Mouse (Mus musculus) olfactory bulb, adult 2 months (tissue): ENCODE measurements around the gene Vdr. TPM values are rescaled to one million over a fixed set of nuclear protein-coding genes. Genes with fewer than 3 reads are reported as not detected.

Experiments
- H3K27ac ChIP-seq: fragments of 200-500 bp; 2 replicates; pipeline ENCODE4 v1.5.1; 2012; ENCODE audit warnings: low read depth, low read length; ENCODE audit not compliant: insufficient read depth
- H3K4me1 ChIP-seq: fragments of 200-500 bp; 2 replicates; pipeline ENCODE4 v1.6.1; 2012; ENCODE audit warnings: low read length; ENCODE audit not compliant: control insufficient read depth, insufficient read depth
- H3K4me3 ChIP-seq: fragments of 200-500 bp; 2 replicates; pipeline ENCODE4 v1.5.1; 2012; ENCODE audit warnings: mild to moderate bottlenecking, low read depth, low read length, moderate library complexity; ENCODE audit not compliant: insufficient read depth
- CTCF ChIP-seq: fragments of 200-500 bp; IDR thresholded peaks from 2 replicates; pipeline ENCODE4 v1.5.1; 2012; ENCODE audit warnings: low read depth, mild to moderate bottlenecking, low read length, moderate library complexity; ENCODE audit not compliant: insufficient read depth
- POLR2A ChIP-seq: fragments of 200-500 bp; IDR thresholded peaks from 2 replicates; pipeline ENCODE4 v1.6.1; 2012; ENCODE audit warnings: mild to moderate bottlenecking, low read depth, low read length, moderate library complexity; ENCODE audit not compliant: insufficient read depth
- WGBS: fragments of 180-500 bp; shearing (Covaris S2); methylation state at CpG from one replicate; pipeline ENCODE4 v1.1.7; 2018; 5-methylcytosine and 5-hydroxymethylcytosine counted together
- polyA plus RNA-seq: library from polyadenylated mRNA; stranded (reverse); fragments of >200 nt; gene quantifications from 2 replicates; pipeline ENCODE4 v1.2.4, GENCODE M21; 2012; ENCODE audit warnings: low replicate concordance; ENCODE audit not compliant: missing spikeins, insufficient read depth, insufficient read length

The Vdr gene
- polyA plus RNA-seq, 1 experiment = not detected

GRCm38 (mm10) chr15:97896861-97897654 is 13.4 kb downstream of the Vdr start:
- H3K27ac ChIP-seq = no peak overlapping the region
- H3K4me1 ChIP-seq = peaks cover 9% of the 10 kb centered on the region
- 52% methylated on average over 16 of the region's 16 CpGs for WGBS
- TF ChIP-seq CTCF (no peak), POLR2A (no peak)
- H3K4me3 ChIP-seq = no peak overlapping the region

DNA sequence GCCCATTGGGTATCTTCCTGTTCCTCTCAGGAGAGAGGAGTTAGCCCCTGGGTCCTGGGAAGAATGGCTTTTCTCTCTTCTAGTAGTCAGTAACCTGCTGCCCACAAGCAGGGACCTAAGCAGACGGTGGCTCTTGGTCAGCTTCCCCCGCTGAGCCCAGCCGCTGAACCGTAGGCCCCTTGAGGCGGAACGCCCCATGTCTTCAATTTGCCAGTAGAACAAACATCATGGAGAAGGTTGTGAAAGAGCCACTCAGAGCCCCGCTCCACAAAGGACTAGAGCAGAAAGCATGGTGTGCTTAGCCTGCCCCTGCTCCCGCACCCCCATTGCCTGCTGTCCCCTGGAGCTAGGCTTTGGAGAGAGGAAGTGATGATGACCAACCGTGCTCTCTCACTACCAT is 14.1 kb downstream of the Vdr start:
- 87% methylated on average over 9 of the region's 9 CpGs for WGBS
- no peak overlapping the region for H3K27ac ChIP-seq
- H3K4me1 ChIP-seq = peaks cover 9% of the 10 kb centered on the region
- TF ChIP-seq CTCF = no peak
- no peak for TF ChIP-seq POLR2A
- H3K4me3 ChIP-seq = no peak overlapping the region

DNA sequence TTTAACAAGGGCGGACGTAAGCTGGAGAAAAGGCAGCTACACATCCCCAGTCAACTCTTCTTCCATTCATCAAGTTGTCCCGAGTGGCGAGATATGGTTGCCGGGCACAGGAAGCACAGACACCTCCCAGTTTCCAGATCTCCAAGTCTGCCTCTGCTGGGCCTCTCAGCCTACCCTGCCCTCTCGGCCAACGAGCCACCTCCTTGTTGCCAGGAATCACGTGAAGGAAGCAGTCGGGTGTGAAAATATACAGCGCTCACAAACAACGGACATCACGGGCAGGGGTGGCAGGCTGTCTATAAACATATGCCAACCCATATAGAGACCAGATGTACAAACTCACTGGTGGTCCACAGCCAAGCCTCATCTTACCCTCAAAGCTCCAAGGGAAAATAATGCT is 14.6 kb downstream of the Vdr start:
- no peak overlapping the region for H3K27ac ChIP-seq

DNA sequence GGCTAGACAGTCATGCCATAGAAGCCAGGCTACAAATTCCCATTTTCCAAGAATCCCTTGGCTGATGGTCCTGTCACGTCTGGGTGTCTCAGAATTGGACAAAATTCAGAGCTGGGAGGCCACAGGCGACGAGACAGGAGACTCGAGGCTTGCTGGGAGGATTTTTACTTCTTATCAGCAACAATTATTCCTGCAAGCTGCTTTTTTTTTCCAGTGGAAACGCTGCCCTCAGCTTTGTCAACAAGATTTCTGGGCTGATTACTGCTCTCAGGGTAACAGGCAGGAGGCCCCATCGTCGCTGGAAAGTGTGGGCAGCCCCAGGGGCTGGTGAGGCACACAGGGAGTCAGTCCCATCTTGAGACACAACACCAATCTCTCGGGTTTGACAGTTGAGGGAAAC is 17.9 kb downstream of the Vdr start:
- WGBS = 63% methylated on average over 8 of the region's 8 CpGs
- no peak overlapping the region for H3K4me3 ChIP-seq
- TF ChIP-seq CTCF = no peak
- TF ChIP-seq POLR2A = no peak
- peaks cover 18% of the 10 kb centered on the region for H3K4me1 ChIP-seq
- no peak overlapping the region for H3K27ac ChIP-seq

More for the DNA sequence above, 14.6 kb downstream of the Vdr start:
- Histone ChIP-seq H3K4me3 (no peak overlapping the region), H3K4me1 (peaks cover 9% of the 10 kb centered on the region)
- TF ChIP-seq POLR2A (no peak), CTCF (no peak)
- 75% methylated on average over 12 of the region's 12 CpGs for WGBS

GRCm38 (mm10) chr15:97890450-97890849 is 20.0 kb downstream of the Vdr start:
- H3K27ac ChIP-seq = no peak overlapping the region
- no peak overlapping the region for H3K4me3 ChIP-seq
- TF ChIP-seq CTCF = no peak
- TF ChIP-seq POLR2A = no peak
- H3K4me1 ChIP-seq = peaks cover 9% of the 10 kb centered on the region; the same call in 1 of the 2 replicates
- 91% methylated on average over 10 of the region's 10 CpGs for WGBS

DNA sequence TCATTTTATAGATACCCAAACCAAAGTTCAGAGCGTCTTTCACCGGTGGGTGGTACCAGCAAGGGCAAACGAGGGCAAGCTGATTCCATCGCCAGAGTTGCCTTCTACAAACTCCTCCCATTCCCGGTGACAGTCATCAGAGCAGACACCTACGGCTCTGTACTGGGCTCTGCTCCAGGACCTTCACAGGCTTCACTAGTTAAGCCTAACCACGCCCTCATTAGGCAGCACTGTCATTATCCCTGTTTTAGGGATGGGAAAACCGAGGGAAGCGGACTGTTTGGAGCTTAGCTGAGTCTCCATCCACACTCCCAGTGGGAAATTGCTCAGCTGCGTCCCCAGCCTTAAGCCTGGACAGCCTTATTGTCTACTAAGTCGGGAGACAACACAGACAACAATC is 20.4 kb downstream of the Vdr start:
- peaks cover 9% of the 10 kb centered on the region for H3K4me1 ChIP-seq
- WGBS = 26% methylated on average over 11 of the region's 11 CpGs
- H3K27ac ChIP-seq = no peak overlapping the region
- no peak overlapping the region for H3K4me3 ChIP-seq
- TF ChIP-seq CTCF (no peak), POLR2A (no peak)

DNA sequence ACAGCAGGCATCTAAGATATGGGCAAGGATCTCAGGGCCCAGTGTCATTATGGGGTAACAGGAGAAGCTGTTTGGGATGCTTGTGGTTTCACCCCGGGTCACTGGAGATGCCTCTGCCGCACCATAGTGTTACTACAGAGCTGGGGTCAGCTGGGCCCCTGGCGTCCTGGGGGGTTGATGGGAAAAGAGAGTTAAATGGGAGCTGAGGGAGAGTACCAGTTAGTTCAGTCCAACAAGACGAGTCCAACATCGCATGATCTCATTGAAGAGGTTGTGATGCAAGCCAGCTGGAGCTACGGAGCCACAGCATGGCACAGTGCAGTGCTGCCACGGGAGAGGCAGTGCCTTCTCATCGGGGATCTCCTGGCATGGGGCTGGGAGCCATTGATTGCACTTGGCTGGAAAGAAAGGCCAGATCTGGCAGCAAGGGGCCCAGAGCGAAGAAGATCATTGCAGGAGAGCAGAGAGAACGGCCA is 22.9 kb downstream of the Vdr start:
- Histone ChIP-seq H3K4me3 (no peak overlapping the region), H3K4me1 (peaks cover 9% of the 10 kb centered on the region), H3K27ac (no peak overlapping the region)
- WGBS = 70% methylated on average over 10 of the region's 10 CpGs
- no peak for TF ChIP-seq CTCF
- no peak for TF ChIP-seq POLR2A

DNA sequence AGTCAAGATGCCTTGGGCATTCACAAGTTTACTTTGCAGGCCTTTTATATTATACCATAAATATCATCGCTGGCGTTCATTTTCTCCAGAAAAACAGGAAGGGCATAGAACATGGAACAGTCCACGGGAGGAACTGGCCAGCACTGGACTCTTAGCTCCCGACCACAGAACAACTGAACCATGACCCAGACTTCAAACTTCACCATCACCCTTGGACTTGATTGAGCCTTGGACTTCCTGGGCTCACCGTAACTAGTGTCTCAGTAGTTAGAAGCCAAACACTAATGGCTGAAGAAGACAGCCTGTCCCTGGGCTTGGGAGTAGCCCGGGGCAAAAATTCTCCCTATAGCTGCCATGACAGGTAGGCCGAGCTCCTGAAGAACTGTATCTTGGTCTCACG is 29.0 kb downstream of the Vdr start:
- peaks cover 2% of the 10 kb centered on the region for H3K4me1 ChIP-seq
- no peak overlapping the region for H3K4me3 ChIP-seq
- no peak for TF ChIP-seq POLR2A
- WGBS = 95% methylated on average over 8 of the region's 8 CpGs
- H3K27ac ChIP-seq = no peak overlapping the region

- WGBS = 80% methylated on average over 9 of the region's 9 CpGs
- Histone ChIP-seq H3K4me3 (no peak overlapping the region), H3K27ac (no peak overlapping the region), H3K4me1 (peaks cover 2% of the 10 kb centered on the region)
- TF ChIP-seq POLR2A (no peak), CTCF (no peak)
Measured at GRCm38 (mm10) chr15:97880441-97880840, 30.0 kb downstream of the Vdr start.

DNA sequence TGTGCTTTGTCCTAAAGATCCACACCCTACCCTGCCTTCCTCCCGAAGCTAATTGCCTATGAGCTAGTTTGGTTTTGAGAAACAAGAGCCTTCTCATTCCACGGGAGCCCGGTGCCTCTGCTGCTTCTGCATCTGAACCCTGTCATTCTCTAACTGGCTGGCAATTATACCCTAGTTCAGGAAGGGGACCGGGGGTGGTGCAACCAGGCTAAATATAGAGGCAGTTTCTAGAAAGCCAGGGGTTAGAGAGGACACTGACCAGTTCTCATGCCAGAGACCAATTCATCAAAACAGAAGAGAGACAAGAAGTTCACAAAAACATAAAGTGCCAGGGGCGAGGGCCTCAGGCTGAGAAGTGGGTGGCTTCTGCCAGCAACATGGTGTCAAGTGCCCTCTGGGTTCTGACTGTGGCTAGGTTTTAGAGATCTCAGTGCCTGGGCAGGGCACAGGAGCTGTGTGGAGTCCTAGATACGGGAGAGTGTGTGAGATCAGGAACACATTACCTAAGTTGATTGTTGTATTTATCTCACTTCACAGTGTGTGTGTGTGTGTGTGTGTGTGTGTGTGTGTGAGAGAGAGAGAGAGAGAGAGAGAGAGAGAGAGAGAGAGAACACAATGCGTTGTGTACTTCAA is 31.6 kb downstream of the Vdr start:
- TF ChIP-seq CTCF = no peak
- no peak for TF ChIP-seq POLR2A
- Histone ChIP-seq H3K27ac (no peak overlapping the region), H3K4me3 (no peak overlapping the region), H3K4me1 (peaks cover 2% of the 10 kb centered on the region; the same call in 1 of the 2 replicates)
- WGBS = 60% methylated on average over 7 of the region's 7 CpGs
